Mouse (Mus musculus): ENCODE data around the gene Gstm6.
"Not testable (repeated sequence)": the region's sequence is repeated elsewhere in the genome, so short reads cannot be mapped to it uniquely, and the experiment has no call there.

The Gstm6 gene

GRCm38 (mm10) chr3:107895194-107895719 is 48.3 kb downstream of the Gstm6 start:
- DNase-seq (ENCODE audit: low read depth): no peak

GRCm38 (mm10) chr3:107889236-107889635 is 54.3 kb downstream of the Gstm6 start:
- DNase-seq (ENCODE audit: low read depth): not testable (repeated sequence)

All from induced T-regulatory cell, adult 2 months (primary cell).